Mouse (Mus musculus): ENCODE data around the gene Tbl1xr1. TPM values are rescaled to one million over a fixed set of nuclear protein-coding genes. Genes with fewer than 3 reads are reported as not detected.

Tbl1xr1 gene
- total and polyA plus RNA-seq, 3 experiments = 33.9 to 185 (median 45.6) TPM

DNA sequence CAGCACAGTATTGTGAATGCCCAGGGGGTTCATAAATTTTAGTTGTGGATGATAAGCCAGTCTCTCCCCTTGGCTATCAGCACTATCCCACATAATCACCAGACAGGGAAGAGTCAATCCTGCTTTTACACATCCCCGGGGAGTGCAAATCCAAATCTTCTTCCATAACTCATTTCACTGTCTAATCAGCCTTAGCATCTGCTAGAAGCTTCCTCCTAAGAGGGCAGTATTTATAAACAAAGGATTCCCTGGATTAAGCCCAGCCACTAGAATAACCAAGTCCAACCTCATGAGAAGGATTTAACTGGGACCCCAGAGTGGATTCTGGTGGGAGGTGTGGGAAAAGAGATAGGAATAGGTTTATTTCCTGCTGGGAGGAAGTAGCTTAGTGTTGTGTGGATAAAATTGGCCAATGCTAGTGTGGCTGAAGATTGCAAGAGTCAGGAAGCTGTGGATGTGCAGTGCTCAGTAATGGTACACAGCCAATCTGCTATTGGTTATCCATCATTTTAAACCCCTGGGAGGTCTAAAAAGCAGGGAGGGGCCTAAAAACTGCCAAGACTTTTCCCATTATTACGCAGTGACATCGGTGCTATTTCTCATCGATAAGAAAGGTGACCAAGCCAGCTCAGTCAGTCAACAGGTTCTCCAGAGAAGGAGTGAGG lies 19.7 kb upstream of the Tbl1xr1 start:
- H3K27me3 ChIP-seq (ENCODE audit: control insufficient read depth in 1 of 2, insufficient read depth in 2 of 2, low read length in 2 of 2) = no peaks in the 10 kb centered on the region
- H3K27ac ChIP-seq (ENCODE audit: control insufficient read depth, low read depth, low read length) = no peak overlapping the region
- no peaks in the 10 kb centered on the region for H3K36me3 ChIP-seq (ENCODE audit: control insufficient read depth in 1 of 2, insufficient read depth in 2 of 2, low read length in 2 of 2)
- H3K9me3 ChIP-seq (replicated peaks; ENCODE audit: insufficient read depth, low read length) = no peaks in the 10 kb centered on the region
- DNase-seq (ENCODE audit: low read depth, low spot score) = no peak
- TF ChIP-seq CTCF (IDR thresholded peaks at IDR 0.05 in 2 of 3, conservative IDR thresholded peaks at IDR 0.05 in 1 of 3; ENCODE audit: control insufficient read depth in 1 of 3, insufficient read depth in 1 of 3, low read depth in 2 of 3, low read length in 3 of 3, poor library complexity in 1 of 3, severe bottlenecking in 1 of 3) = no peak
- no peak for TF ChIP-seq MAFK (IDR thresholded peaks at IDR 0.05; ENCODE audit: borderline replicate concordance, low read depth, low read length)
- TF ChIP-seq KAT2A (conservative IDR thresholded peaks at IDR 0.05; ENCODE audit: low read depth, low read length) = no peak
- TF ChIP-seq ZMIZ1 (IDR thresholded peaks at IDR 0.05; ENCODE audit: low read depth, low read length) = no peak
- no peak for TF ChIP-seq TBP (IDR thresholded peaks at IDR 0.05; ENCODE audit: low read depth, low read length)
- no peak for TF ChIP-seq RAD21 (IDR thresholded peaks at IDR 0.05; ENCODE audit: low read depth, low read length)
- no peak for TF ChIP-seq JUND (IDR thresholded peaks at IDR 0.05; ENCODE audit: low read depth, low read length)
- TF ChIP-seq GATA1 (IDR thresholded peaks at IDR 0.05; ENCODE audit: low read depth, low read length) = no peak
- TF ChIP-seq ZKSCAN1 (IDR thresholded peaks at IDR 0.05; ENCODE audit: low read depth, low read length) = no peak
- TF ChIP-seq ETS1 (IDR thresholded peaks at IDR 0.05; ENCODE audit: low read depth, low read length) = no peak
- TF ChIP-seq USF2 (IDR thresholded peaks at IDR 0.05; ENCODE audit: borderline replicate concordance in 1 of 2, insufficient read depth in 1 of 2, low read depth in 1 of 2, low read length in 2 of 2) = no peak
- no peak for TF ChIP-seq NRF1 (IDR thresholded peaks at IDR 0.05; ENCODE audit: insufficient read depth, low read depth, low read length, poor library complexity, severe bottlenecking)
- no peak for TF ChIP-seq POLR2AphosphoS2 (IDR thresholded peaks at IDR 0.05; ENCODE audit: low read length)
- no peak for TF ChIP-seq GABPA (IDR thresholded peaks at IDR 0.05; ENCODE audit: low read depth, low read length)
- no peak for TF ChIP-seq MAX (IDR thresholded peaks at IDR 0.05; ENCODE audit: low read length)
- no peak for TF ChIP-seq ELF1 (IDR thresholded peaks at IDR 0.05; ENCODE audit: low read depth, low read length)
- TF ChIP-seq ZC3H11A (IDR thresholded peaks at IDR 0.05; ENCODE audit: low read depth, low read length) = no peak
- no peak for TF ChIP-seq HCFC1 (IDR thresholded peaks at IDR 0.05; ENCODE audit: low read depth, low read length)
- no peak for TF ChIP-seq CHD2 (IDR thresholded peaks at IDR 0.05; ENCODE audit: low read length)
- H3K4me1 ChIP-seq (ENCODE audit: control insufficient read depth in 1 of 2, insufficient read depth in 2 of 2, low read length in 2 of 2) = no peaks in the 10 kb centered on the region
- no peak overlapping the region for H3K9ac ChIP-seq (ENCODE audit: control insufficient read depth, low read depth, low read length, poor library complexity, severe bottlenecking)
- H3K4me3 ChIP-seq (ENCODE audit: control insufficient read depth in 1 of 2, insufficient read depth in 1 of 2, low read depth in 2 of 2, low read length in 2 of 2) = no peak overlapping the region
- no peaks in the 10 kb centered on the region for H3K79me2 ChIP-seq (ENCODE audit: control insufficient read depth, insufficient read depth, low read length, poor library complexity)

DNA sequence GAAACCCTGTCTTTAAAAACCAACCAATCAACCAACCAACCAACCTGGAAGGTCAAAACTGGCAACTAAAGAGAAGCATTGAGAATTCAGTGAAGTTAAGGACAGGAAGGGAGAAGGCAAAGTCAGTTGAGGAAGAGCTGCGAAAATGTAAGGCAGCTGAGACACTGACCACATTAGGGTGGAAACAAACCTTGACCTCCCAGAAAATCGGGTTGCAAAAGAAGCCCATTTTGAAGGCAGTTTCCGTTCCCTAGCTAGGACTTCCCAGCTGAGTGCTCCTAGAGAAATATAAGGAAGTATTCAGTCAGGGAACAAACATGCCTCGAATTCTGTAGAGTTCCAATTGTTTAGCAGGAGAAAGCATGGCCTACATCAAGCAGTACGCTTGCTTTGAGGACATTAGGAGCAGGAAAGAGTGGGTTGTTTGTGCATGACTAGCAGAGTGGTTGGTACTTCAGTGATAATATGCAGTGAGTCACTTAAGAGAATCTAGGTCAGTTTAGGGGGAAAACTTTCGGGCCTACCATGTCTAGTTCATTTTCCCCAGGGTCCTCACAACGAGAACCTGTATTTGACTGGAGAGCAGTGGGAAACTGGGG lies 18.1 kb upstream of the Tbl1xr1 start:
- no peak overlapping the region for H3K27ac ChIP-seq (ENCODE audit: control insufficient read depth, low read depth, low read length)
- no peaks in the 10 kb centered on the region for H3K9me3 ChIP-seq (replicated peaks; ENCODE audit: insufficient read depth, low read length)
- no peaks in the 10 kb centered on the region for H3K36me3 ChIP-seq (ENCODE audit: control insufficient read depth in 1 of 2, insufficient read depth in 2 of 2, low read length in 2 of 2)
- H3K4me1 ChIP-seq (ENCODE audit: control insufficient read depth in 1 of 2, insufficient read depth in 2 of 2, low read length in 2 of 2) = no peaks in the 10 kb centered on the region
- H3K4me3 ChIP-seq (ENCODE audit: control insufficient read depth in 1 of 2, insufficient read depth in 1 of 2, low read depth in 2 of 2, low read length in 2 of 2) = no peak overlapping the region
- no peak overlapping the region for H3K9ac ChIP-seq (ENCODE audit: control insufficient read depth, low read depth, low read length, poor library complexity, severe bottlenecking)
- no peaks in the 10 kb centered on the region for H3K79me2 ChIP-seq (ENCODE audit: control insufficient read depth, insufficient read depth, low read length, poor library complexity)
- DNase-seq (ENCODE audit: low read depth, low spot score) = no peak
- no peaks in the 10 kb centered on the region for H3K27me3 ChIP-seq (ENCODE audit: control insufficient read depth in 1 of 2, insufficient read depth in 2 of 2, low read length in 2 of 2)
- TF ChIP-seq TCF12 (IDR thresholded peaks at IDR 0.05; ENCODE audit: low read depth, low read length) (no peak), CTCF (IDR thresholded peaks at IDR 0.05 in 2 of 3, conservative IDR thresholded peaks at IDR 0.05 in 1 of 3; ENCODE audit: control insufficient read depth in 1 of 3, insufficient read depth in 1 of 3, low read depth in 2 of 3, low read length in 3 of 3, poor library complexity in 1 of 3, severe bottlenecking in 1 of 3) (no peak), E2F4 (IDR thresholded peaks at IDR 0.05; ENCODE audit: borderline replicate concordance, low read depth, low read length) (no peak), BHLHE40 (IDR thresholded peaks at IDR 0.05; ENCODE audit: borderline replicate concordance, low read depth, low read length) (no peak), ZKSCAN1 (IDR thresholded peaks at IDR 0.05; ENCODE audit: low read depth, low read length) (no peak), POLR2A (IDR thresholded peaks at IDR 0.05; ENCODE audit: control insufficient read depth in 1 of 2, insufficient read depth in 1 of 2, low read depth in 1 of 2, low read length in 2 of 2, poor library complexity in 1 of 2) (no peak), MXI1 (IDR thresholded peaks at IDR 0.05; ENCODE audit: low read depth, low read length) (no peak), POLR2AphosphoS5 (IDR thresholded peaks at IDR 0.05; ENCODE audit: borderline replicate concordance, low read depth, low read length) (no peak), KAT2A (conservative IDR thresholded peaks at IDR 0.05; ENCODE audit: low read depth, low read length) (no peak), CHD1 (IDR thresholded peaks at IDR 0.05; ENCODE audit: low read depth, low read length) (no peak), MEF2A (IDR thresholded peaks at IDR 0.05; ENCODE audit: extremely low read depth, insufficient replicate concordance, low read depth, low read length, poor library complexity, severe bottlenecking) (no peak), MAFK (IDR thresholded peaks at IDR 0.05; ENCODE audit: borderline replicate concordance, low read depth, low read length) (no peak), TBP (IDR thresholded peaks at IDR 0.05; ENCODE audit: low read depth, low read length) (no peak), MAZ (IDR thresholded peaks at IDR 0.05; ENCODE audit: low read depth, low read length) (no peak), USF2 (IDR thresholded peaks at IDR 0.05; ENCODE audit: borderline replicate concordance in 1 of 2, insufficient read depth in 1 of 2, low read depth in 1 of 2, low read length in 2 of 2) (no peak), JUND (IDR thresholded peaks at IDR 0.05; ENCODE audit: low read depth, low read length) (no peak), CHD2 (IDR thresholded peaks at IDR 0.05; ENCODE audit: low read length) (no peak), HCFC1 (IDR thresholded peaks at IDR 0.05; ENCODE audit: low read depth, low read length) (no peak)
